Mouse (Mus musculus) limb, embryonic 10.5 days (tissue): Measurements from ENCODE around the gene Papln. TPM values are rescaled to one million over a fixed set of nuclear protein-coding genes. Genes with fewer than 3 reads are reported as not detected.

Experiments used
- DNase-seq: peaks from one replicate; pipeline ENCODE4 v3.0.0-alpha.2; 2017; ENCODE audit warnings: low spot score
- H3K27ac ChIP-seq: fragments of 300-500 bp; sonication (generic); 2 replicates; pipeline ENCODE4 v1.5.1; 2016; ENCODE audit warnings: mild to moderate bottlenecking
- H3K27me3 ChIP-seq: fragments of 300-500 bp; sonication (generic); 2 replicates; pipeline ENCODE4 v1.6.1; 2016; ENCODE audit warnings: low read depth, mild to moderate bottlenecking; ENCODE audit not compliant: poor library complexity, severe bottlenecking
- H3K36me3 ChIP-seq: fragments of 300-500 bp; sonication (generic); 2 replicates; pipeline ENCODE4 v1.6.1; 2016; ENCODE audit warnings: mild to moderate bottlenecking, moderate library complexity
- H3K4me1 ChIP-seq: fragments of 300-500 bp; sonication (generic); 2 replicates; pipeline ENCODE4 v1.6.1; 2016
- H3K4me3 ChIP-seq: fragments of 300-500 bp; sonication (generic); 2 replicates; pipeline ENCODE4 v1.5.1; 2016; ENCODE audit warnings: mild to moderate bottlenecking, moderate library complexity
- H3K9me3 ChIP-seq: fragments of 300-500 bp; sonication (generic); replicated peaks from 2 replicates; pipeline ENCODE4 v1.6.1; 2016; ENCODE audit warnings: mild to moderate bottlenecking
- WGBS: fragments of 180-500 bp; shearing (Covaris S2); methylation state at CpG from one replicate; pipeline ENCODE4 v1.1.7; 2016; 5-methylcytosine and 5-hydroxymethylcytosine counted together
- polyA plus RNA-seq: library from polyadenylated mRNA; unstranded; fragments of >200 nt; fragmentation: Nextera tagmentation; extraction: Ambion mirVana; gene quantifications from 2 replicates; pipeline ENCODE4 v1.2.1, GENCODE M21; 2016

The Papln gene
- polyA plus RNA-seq, 1 experiment from 2014 or later: 0.11 TPM

DNA sequence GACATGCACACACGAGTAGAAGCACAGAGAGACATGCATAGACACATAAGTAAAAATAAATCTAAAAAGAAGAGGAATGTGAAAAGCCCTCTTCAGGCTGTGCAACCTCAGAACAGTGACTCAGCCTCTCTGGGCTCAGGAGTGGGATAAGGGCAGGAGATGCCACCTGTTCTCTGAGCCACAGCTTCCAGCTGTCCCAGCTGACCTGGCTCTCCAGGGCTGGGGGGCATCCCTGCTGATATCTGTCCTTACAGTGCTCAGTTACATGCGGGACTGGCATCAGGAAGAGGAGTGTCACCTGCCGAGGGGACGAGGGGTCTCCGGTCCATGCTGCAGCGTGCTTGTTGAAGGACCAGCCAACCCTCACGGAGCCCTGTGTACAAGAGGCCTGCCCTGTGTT lies 13.3 kb downstream of the Papln start:
- Histone ChIP-seq H3K27me3 (peaks cover 7% of the 10 kb centered on the region), H3K27ac (no peak overlapping the region), H3K36me3 (no peaks in the 10 kb centered on the region), H3K4me3 (no peak overlapping the region), H3K4me1 (0 out of 2 replicates have a peak, but pooled peaks cover 5% of the 10 kb centered on the region), H3K9me3 (no peaks in the 10 kb centered on the region)
- DNase-seq: no peak
- WGBS: 84% methylated on average over 7 of the region's 7 CpGs

- Histone ChIP-seq H3K4me1 (0 out of 2 replicates have a peak, but pooled peaks cover 4% of the 10 kb centered on the region), H3K27ac (no peak overlapping the region), H3K27me3 (no peaks in the 10 kb centered on the region), H3K4me3 (no peak overlapping the region), H3K36me3 (no peaks in the 10 kb centered on the region), H3K9me3 (no peaks in the 10 kb centered on the region)
- DNase-seq: no peak
- WGBS: 92% methylated on average over 3 of the region's 3 CpGs
These were observed 16.7 kb downstream of the Papln start for GRCm38 (mm10) chr12:83780181-83780580.

DNA sequence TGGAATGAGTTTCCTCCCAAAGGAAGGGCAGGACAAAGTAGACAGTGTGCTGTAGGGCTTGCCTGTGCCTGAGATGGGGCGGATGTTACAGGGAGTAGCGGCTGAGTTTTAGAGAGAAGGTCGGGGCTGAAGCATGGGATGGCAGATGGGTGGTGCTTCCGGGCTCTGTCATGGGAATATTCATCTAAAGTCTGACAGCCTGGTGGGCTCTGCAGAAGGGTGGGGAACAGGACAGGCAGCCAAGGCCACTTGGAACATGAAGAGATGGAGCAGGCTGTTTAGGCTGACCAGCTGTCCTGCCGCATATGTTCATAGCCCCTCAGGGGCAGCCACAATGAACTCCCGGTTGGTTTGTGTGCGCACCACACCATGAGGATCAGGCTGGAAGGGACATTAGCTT lies 17.8 kb downstream of the Papln start:
- 0 out of 2 replicates have a peak, but pooled peaks cover 4% of the 10 kb centered on the region for H3K4me1 ChIP-seq
- no peaks in the 10 kb centered on the region for H3K36me3 ChIP-seq
- no peak overlapping the region for H3K4me3 ChIP-seq
- H3K27me3 ChIP-seq: no peaks in the 10 kb centered on the region
- H3K27ac ChIP-seq: no peak overlapping the region
- no peaks in the 10 kb centered on the region for H3K9me3 ChIP-seq
- DNase-seq: no peak
- 79% methylated on average over 7 of the region's 7 CpGs for WGBS

DNA sequence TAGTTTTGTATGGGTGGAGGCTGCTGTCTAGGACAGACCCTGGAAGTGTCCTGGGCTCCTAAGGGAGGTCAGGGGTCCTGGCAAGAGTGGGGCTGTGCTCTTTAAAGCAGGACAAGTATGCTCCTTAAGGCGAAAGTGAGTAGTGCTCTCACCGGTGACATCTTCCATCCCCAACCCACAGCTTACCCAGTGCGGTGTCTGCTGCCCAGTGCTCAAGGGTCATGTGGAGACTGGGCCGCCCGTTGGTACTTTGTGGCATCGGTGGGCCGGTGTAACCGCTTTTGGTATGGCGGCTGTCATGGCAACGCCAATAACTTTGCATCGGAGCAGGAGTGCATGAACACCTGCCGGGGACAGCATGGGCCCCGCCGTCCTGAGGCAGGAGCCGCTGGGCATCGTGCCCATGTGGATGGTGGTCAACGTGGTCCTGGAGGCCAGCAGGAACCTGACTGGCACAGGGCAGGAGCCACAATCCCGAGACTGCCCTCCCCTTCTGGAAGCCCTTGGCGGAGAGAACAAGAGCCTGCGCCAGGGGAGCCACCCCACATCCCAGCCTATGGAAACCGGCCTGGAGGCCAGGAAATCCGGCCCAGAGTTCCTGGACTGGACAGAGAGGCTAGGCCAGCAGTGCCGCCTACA lies 18.3 kb downstream of the Papln start:
- no peak overlapping the region for H3K4me3 ChIP-seq
- no peaks in the 10 kb centered on the region for H3K27me3 ChIP-seq
- 0 out of 2 replicates have a peak, but pooled peaks cover 4% of the 10 kb centered on the region for H3K4me1 ChIP-seq
- DNase-seq: no peak
- H3K36me3 ChIP-seq: no peaks in the 10 kb centered on the region
- no peak overlapping the region for H3K27ac ChIP-seq
- WGBS: 75% methylated on average over 23 of the region's 23 CpGs
- no peaks in the 10 kb centered on the region for H3K9me3 ChIP-seq

GRCm38 (mm10) chr12:83782669-83783068 lies 19.2 kb downstream of the Papln start:
- Histone ChIP-seq H3K36me3 (no peaks in the 10 kb centered on the region), H3K27me3 (no peaks in the 10 kb centered on the region), H3K4me1 (0 out of 2 replicates have a peak, but pooled peaks cover 4% of the 10 kb centered on the region), H3K27ac (no peak overlapping the region), H3K9me3 (no peaks in the 10 kb centered on the region), H3K4me3 (no peak overlapping the region)
- DNase-seq: no peak
- WGBS: 89% methylated on average over 10 of the region's 10 CpGs

- DNase-seq: no peak
- H3K36me3 ChIP-seq: no peaks in the 10 kb centered on the region
- no peaks in the 10 kb centered on the region for H3K9me3 ChIP-seq
- H3K27me3 ChIP-seq: no peaks in the 10 kb centered on the region
- H3K4me3 ChIP-seq: no peak overlapping the region
- H3K4me1 ChIP-seq: peaks cover 9% of the 10 kb centered on the region; the same call in 1 of the 2 replicates
- WGBS: 88% methylated on average over 4 of the region's 4 CpGs
- H3K27ac ChIP-seq: no peak overlapping the region
These were observed 21.9 kb downstream of the Papln start for GRCm38 (mm10) chr12:83785305-83785704.

DNA sequence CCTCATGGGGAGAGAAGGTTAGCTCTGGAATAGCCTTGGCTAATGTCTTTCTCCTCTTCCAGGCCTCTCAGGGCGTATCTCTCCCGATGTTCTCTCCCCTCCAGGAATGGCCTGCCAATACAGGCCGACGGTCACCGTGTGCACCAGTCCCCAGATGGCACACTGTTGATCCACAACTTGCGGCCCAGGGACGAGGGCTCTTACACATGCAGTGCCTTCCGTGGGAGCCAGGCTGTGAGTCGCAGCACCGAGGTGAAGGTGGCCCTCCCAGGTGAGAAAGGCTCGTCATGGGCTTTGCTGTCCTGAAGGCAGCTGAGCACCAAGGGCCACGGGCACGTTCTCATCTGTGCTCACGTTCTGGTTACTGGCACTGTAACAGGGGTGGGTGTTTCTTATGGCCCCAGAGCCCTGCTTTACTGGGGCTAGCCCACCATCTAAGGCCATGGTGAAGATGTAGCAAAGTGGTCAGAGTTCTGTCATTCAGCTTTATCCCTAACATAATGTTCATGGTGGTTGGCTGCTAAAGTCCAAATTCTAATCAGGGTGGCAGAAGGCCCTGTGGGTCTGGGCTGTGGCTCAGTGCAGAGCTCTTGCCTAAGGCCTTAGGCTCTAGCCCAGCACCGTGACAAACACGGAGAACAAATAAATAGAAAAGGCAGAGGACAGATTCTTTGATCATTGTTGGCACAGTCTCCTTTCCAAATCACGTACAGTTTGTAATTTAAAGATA lies 25.8 kb downstream of the Papln start:
- 91% methylated on average over 17 of the region's 17 CpGs for WGBS
- no peaks in the 10 kb centered on the region for H3K27me3 ChIP-seq

DNA sequence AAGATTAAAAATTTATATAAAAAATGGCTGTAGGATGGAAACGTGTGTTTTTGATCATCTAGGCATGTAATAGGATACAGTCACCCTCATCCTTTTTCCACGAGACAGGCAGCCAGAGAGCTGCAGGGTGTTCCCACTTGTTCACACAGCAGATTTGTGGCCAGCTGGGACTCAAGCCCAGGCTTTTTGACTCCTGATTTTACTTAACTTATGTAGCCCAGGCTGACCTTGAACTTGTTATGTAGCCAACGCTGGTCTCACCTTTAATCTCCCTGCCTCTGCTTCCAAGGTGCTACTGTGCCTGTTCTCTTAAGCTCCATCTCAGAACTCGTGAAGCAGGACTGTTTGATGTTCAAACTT lies 26.3 kb downstream of the Papln start:
- peaks cover 17% of the 10 kb centered on the region; the same call in 1 of the 2 replicates for H3K4me1 ChIP-seq
- 43% methylated on average over 4 of the region's 4 CpGs for WGBS

More for the DNA sequence above, 25.8 kb downstream of the Papln start:
- Histone ChIP-seq H3K9me3 (no peaks in the 10 kb centered on the region), H3K4me3 (no peak overlapping the region), H3K36me3 (peaks cover 20% of the 10 kb centered on the region), H3K4me1 (peaks cover 17% of the 10 kb centered on the region; the same call in 1 of the 2 replicates), H3K27ac (no peak overlapping the region)
- DNase-seq: no peak

DNA sequence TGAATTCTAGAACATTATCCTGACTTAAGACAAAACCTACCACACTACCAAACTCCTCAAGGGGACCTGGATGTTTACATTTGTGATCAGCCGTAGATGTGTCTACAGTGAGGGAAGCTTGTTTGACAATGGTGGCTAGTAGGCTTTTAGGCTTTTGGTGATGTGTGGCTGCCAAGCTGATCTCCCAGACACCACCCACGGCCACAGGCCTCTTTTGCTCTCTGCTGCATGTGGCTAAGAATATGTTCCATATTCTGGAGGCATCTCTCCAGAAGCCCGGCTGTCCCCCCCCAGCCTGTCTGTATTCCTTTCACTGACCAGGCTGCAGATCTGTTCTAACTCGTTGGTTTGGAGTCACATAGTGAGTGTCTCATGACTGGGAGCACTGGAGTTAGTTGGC lies 27.3 kb downstream of the Papln start:
- no peaks in the 10 kb centered on the region for H3K9me3 ChIP-seq
- H3K4me3 ChIP-seq: no peak overlapping the region
- DNase-seq: no peak
- peaks cover 17% of the 10 kb centered on the region; the same call in 1 of the 2 replicates for H3K4me1 ChIP-seq
- H3K27me3 ChIP-seq: no peaks in the 10 kb centered on the region
- 87% methylated on average over 4 of the region's 4 CpGs for WGBS
- peaks cover 30% of the 10 kb centered on the region for H3K36me3 ChIP-seq
- no peak overlapping the region for H3K27ac ChIP-seq

More for the DNA sequence above, 26.3 kb downstream of the Papln start:
- H3K4me3 ChIP-seq: no peak overlapping the region
- H3K27me3 ChIP-seq: no peaks in the 10 kb centered on the region
- no peak overlapping the region for H3K27ac ChIP-seq
- peaks cover 21% of the 10 kb centered on the region for H3K36me3 ChIP-seq
- no peak for DNase-seq
- no peaks in the 10 kb centered on the region for H3K9me3 ChIP-seq

DNA sequence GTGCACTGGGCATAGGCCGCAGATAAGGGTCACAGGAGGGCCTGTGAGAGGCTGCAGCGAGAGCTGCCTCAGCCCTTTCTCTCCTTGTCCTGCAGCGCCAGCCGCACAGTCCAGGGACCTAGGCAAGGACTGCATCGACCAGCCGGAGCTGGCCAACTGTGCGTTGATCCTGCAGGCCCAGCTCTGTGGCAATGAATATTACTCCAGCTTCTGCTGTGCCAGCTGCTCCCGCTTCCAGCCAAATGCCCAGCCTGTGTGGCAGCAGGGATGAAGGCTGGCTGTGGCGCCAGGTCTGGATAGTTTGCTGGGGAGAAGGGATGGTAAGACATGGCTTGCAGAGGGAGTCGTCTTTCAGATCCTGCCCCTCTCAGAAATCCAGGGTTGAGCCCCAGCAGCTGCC lies 28.3 kb downstream of the Papln start:
- no peak overlapping the region for H3K27ac ChIP-seq
- no peak overlapping the region for H3K4me3 ChIP-seq
- H3K36me3 ChIP-seq: peaks cover 38% of the 10 kb centered on the region
- no peak for DNase-seq
- WGBS: 93% methylated on average over 10 of the region's 10 CpGs
- peaks cover 17% of the 10 kb centered on the region; the same call in 1 of the 2 replicates for H3K4me1 ChIP-seq
- no peaks in the 10 kb centered on the region for H3K9me3 ChIP-seq
- no peaks in the 10 kb centered on the region for H3K27me3 ChIP-seq

GRCm38 (mm10) chr12:83792706-83793410 lies 29.4 kb downstream of the Papln start:
- H3K27me3 ChIP-seq: no peaks in the 10 kb centered on the region
- H3K27ac ChIP-seq: no peak overlapping the region
- peaks cover 45% of the 10 kb centered on the region for H3K36me3 ChIP-seq
- H3K4me1 ChIP-seq: peaks cover 17% of the 10 kb centered on the region; the same call in 1 of the 2 replicates
- 72% methylated on average over 10 of the region's 10 CpGs for WGBS
- H3K4me3 ChIP-seq: no peak overlapping the region
- no peaks in the 10 kb centered on the region for H3K9me3 ChIP-seq
- no peak for DNase-seq

DNA sequence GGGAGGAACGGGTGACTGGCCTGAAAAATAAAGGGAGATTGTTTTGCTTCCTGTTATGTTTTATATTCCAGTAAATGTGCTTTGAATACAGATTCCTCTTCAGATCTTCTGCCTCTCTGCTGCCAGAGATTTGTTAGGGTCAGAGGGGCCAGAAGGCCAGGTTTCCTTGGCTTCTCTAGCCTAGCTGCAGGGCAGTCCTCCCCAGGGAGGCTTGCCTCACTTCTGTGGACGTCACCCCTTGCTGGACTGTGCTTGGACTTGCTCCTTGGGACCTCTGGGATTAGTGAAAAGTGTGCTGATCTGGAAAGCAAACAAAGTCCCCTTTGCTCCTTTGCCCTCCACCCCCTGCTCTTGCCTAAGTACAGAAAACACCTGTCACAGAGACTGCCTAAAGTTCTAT lies 31.6 kb downstream of the Papln start:
- no peak overlapping the region for H3K27ac ChIP-seq
- H3K36me3 ChIP-seq: peaks cover 66% of the 10 kb centered on the region
- WGBS: 83% methylated on average over 2 of the region's 2 CpGs
- no peak overlapping the region for H3K4me3 ChIP-seq
- no peaks in the 10 kb centered on the region for H3K9me3 ChIP-seq
- no peak for DNase-seq
- H3K4me1 ChIP-seq: peaks cover 14% of the 10 kb centered on the region; the same call in 1 of the 2 replicates
- H3K27me3 ChIP-seq: no peaks in the 10 kb centered on the region

DNA sequence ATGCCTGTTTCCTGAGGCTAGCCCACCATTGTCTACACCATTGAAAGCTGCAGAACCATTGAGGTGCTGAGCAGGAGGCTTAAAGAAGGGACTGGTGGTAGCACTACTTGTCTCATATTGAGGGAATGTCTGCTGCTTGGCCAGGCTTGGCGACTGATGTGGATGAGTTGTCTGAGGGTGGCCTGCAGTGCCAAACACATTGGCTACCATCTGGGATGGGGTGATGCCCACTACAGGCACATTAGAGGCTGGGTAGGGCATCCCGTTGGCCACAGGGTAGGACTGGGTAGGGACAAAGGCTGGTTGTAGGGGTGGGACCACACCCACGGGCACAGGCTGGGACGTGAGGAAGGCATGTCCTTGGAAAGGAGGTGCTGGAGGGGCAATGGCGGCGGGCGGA lies 32.2 kb downstream of the Papln start:
- H3K27ac ChIP-seq: no peak overlapping the region
- H3K4me3 ChIP-seq: no peak overlapping the region
- WGBS: 91% methylated on average over 7 of the region's 7 CpGs
- no peak for DNase-seq
- peaks cover 11% of the 10 kb centered on the region; the same call in 1 of the 2 replicates for H3K4me1 ChIP-seq
- H3K36me3 ChIP-seq: peaks cover 71% of the 10 kb centered on the region
- no peaks in the 10 kb centered on the region for H3K27me3 ChIP-seq
- H3K9me3 ChIP-seq: no peaks in the 10 kb centered on the region
